Mouse (Mus musculus) hindbrain, embryonic 11.5 days (tissue): ENCODE measurements around the gene Papss2. TPM values are rescaled to one million over a fixed set of nuclear protein-coding genes. Genes with fewer than 3 reads are reported as not detected.

Source experiments
- ATAC-seq: fragments of 200-750 bp; cut with Nextera tagmentation; 2 replicates; pipeline ENCODE4 v1.8.0; 2017; ENCODE audit warnings: mild to moderate bottlenecking, moderate TSS enrichment, moderate library complexity; ENCODE audit not compliant: low FRiP score
- DNase-seq: peaks from one replicate; pipeline ENCODE4 v3.0.0-alpha.2; 2015; ENCODE audit warnings: low spot score
- H3K27ac ChIP-seq: fragments of 300-500 bp; sonication (generic); 2 replicates; pipeline ENCODE4 v1.5.1; 2014; ENCODE audit warnings: mild to moderate bottlenecking, low read depth, low read length
- H3K27me3 ChIP-seq: fragments of 300-500 bp; sonication (generic); 2 replicates; pipeline ENCODE4 v1.6.1; 2014; ENCODE audit warnings: mild to moderate bottlenecking, low read length, moderate library complexity, mixed read lengths; ENCODE audit not compliant: control insufficient read depth, insufficient read depth
- H3K36me3 ChIP-seq: fragments of 300-500 bp; sonication (generic); 2 replicates; pipeline ENCODE4 v1.6.1; 2014; ENCODE audit warnings: mild to moderate bottlenecking, low read length, moderate library complexity, mixed read lengths; ENCODE audit not compliant: control insufficient read depth, insufficient read depth
- H3K4me1 ChIP-seq: fragments of 300-500 bp; sonication (generic); replicated peaks from 2 replicates; pipeline ENCODE4 v1.6.1; 2014; ENCODE audit warnings: low read length, mixed read lengths; ENCODE audit not compliant: control insufficient read depth, insufficient read depth
- H3K4me2 ChIP-seq: fragments of 300-500 bp; sonication (generic); replicated peaks from 2 replicates; pipeline ENCODE4 v1.6.1; 2014; ENCODE audit warnings: mild to moderate bottlenecking, low read depth, low read length
- H3K4me3 ChIP-seq: fragments of 300-500 bp; sonication (generic); 2 replicates; pipeline ENCODE4 v1.5.1; 2014; ENCODE audit warnings: low read depth, low read length
- H3K9ac ChIP-seq: fragments of 300-500 bp; sonication (generic); 2 replicates; pipeline ENCODE4 v1.6.1; 2014; ENCODE audit warnings: low read depth, low read length
- H3K9me3 ChIP-seq: fragments of 300-500 bp; sonication (generic); 2 replicates; pipeline ENCODE4 v1.6.1; 2016; ENCODE audit warnings: low read length; ENCODE audit not compliant: control insufficient read depth
- WGBS: fragments of 180-500 bp; shearing (Covaris S2); extraction: QIAGEN DNeasy Blood & Tissue Kit; methylation state at CpG from one replicate; pipeline ENCODE4 v1.1.7; 2014; 5-methylcytosine and 5-hydroxymethylcytosine counted together
- polyA plus RNA-seq: library from polyadenylated mRNA; unstranded; fragments of >200 nt; fragmentation: Nextera tagmentation; extraction: Ambion mirVana; gene quantifications from 2 replicates; pipeline ENCODE4 v1.2.1, GENCODE M21; 2014

The Papss2 gene
- 3.4 and 5.8 TPM in 2 replicates for polyA plus RNA-seq

GRCm38 (mm10) chr19:32595506-32596286 is at the start of gene Papss2:
Papss2 (plus strand) TSS chr19:32595790.
- no peak within 1 kb of the TSS for H3K27ac ChIP-seq
- no peaks in the 10 kb centered on the region for H3K9me3 ChIP-seq

GRCm38 (mm10) chr19:32547396-32547795 is 48.2 kb upstream of the Papss2 start:
- Histone ChIP-seq H3K4me1 (no peaks in the 10 kb centered on the region), H3K36me3 (no peaks in the 10 kb centered on the region), H3K27me3 (no peaks in the 10 kb centered on the region), H3K4me3 (no peak overlapping the region), H3K27ac (no peak overlapping the region), H3K4me2 (no peak overlapping the region), H3K9me3 (no peaks in the 10 kb centered on the region), H3K9ac (no peak overlapping the region)
- no peak for DNase-seq
- 81% methylated on average over 3 of the region's 3 CpGs for WGBS
- ATAC-seq, result no peak

More at GRCm38 (mm10) chr19:32595506-32596286, at the start of gene Papss2:
- ATAC-seq (peak; percentile 80), DNase-seq (peak; percentile 57)
- 1% methylated on average over 40 of the region's 64 CpGs for WGBS
- H3K4me2 ChIP-seq, result peak within 1 kb of the TSS; percentile 75
- peak within 1 kb of the TSS; percentile 53; the same call in 1 of the 2 replicates for H3K9ac ChIP-seq
- H3K27me3 ChIP-seq, result peaks cover 22% of the 10 kb centered on the region
- H3K4me3 ChIP-seq, result peak within 1 kb of the TSS; percentile 49
- H3K36me3 ChIP-seq, result no peaks in the 10 kb centered on the region
- H3K4me1 ChIP-seq, result no peaks in the 10 kb centered on the region

- Histone ChIP-seq H3K4me1 (no peaks in the 10 kb centered on the region), H3K9me3 (no peaks in the 10 kb centered on the region), H3K9ac (no peak overlapping the region), H3K36me3 (no peaks in the 10 kb centered on the region), H3K27me3 (no peaks in the 10 kb centered on the region), H3K4me3 (no peak overlapping the region), H3K4me2 (no peak overlapping the region), H3K27ac (no peak overlapping the region)
- DNase-seq (no peak), ATAC-seq (no peak)
- WGBS, result 92% methylated on average over 15 of the region's 15 CpGs
Measured at GRCm38 (mm10) chr19:32548202-32548601, 47.4 kb upstream of the Papss2 start.

- DNase-seq (no peak), ATAC-seq (no peak)
- H3K27ac ChIP-seq, result no peak overlapping the region
- 75% methylated on average over 5 of the region's 5 CpGs for WGBS
- no peaks in the 10 kb centered on the region for H3K9me3 ChIP-seq
- H3K4me1 ChIP-seq, result no peaks in the 10 kb centered on the region
- no peak overlapping the region for H3K4me2 ChIP-seq
- no peaks in the 10 kb centered on the region for H3K36me3 ChIP-seq
- no peaks in the 10 kb centered on the region for H3K27me3 ChIP-seq
- H3K9ac ChIP-seq, result no peak overlapping the region
- no peak overlapping the region for H3K4me3 ChIP-seq
Measured at GRCm38 (mm10) chr19:32550446-32550845, 45.1 kb upstream of the Papss2 start.

DNA sequence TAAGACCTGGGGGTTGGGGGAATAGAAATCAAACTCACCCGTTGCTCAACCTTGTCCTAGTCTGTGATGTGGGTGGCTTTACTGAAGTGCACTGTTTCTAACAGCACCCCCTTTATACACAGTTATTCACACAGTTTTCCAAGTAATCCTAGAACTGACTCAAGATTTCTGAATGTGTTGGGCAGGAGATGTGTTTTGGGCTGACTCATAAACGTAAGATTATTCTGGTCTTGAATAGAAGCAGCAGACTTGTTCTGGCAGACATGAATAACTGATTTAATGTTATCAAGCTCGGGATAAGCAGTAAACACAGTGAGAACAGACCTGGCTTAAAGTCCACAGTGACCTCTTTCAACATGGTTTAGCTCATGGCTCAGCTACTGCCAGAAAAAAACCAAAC is 44.1 kb upstream of the Papss2 start:
- Histone ChIP-seq H3K27me3 (no peaks in the 10 kb centered on the region), H3K9me3 (no peaks in the 10 kb centered on the region), H3K4me1 (no peaks in the 10 kb centered on the region), H3K9ac (no peak overlapping the region), H3K4me3 (no peak overlapping the region), H3K27ac (no peak overlapping the region), H3K36me3 (no peaks in the 10 kb centered on the region), H3K4me2 (no peak overlapping the region)
- whole genome bisulfite sequencing, result 82% methylated on average over 3 of the region's 3 CpGs
- no peak for DNase-seq
- no peak for ATAC-seq

DNA sequence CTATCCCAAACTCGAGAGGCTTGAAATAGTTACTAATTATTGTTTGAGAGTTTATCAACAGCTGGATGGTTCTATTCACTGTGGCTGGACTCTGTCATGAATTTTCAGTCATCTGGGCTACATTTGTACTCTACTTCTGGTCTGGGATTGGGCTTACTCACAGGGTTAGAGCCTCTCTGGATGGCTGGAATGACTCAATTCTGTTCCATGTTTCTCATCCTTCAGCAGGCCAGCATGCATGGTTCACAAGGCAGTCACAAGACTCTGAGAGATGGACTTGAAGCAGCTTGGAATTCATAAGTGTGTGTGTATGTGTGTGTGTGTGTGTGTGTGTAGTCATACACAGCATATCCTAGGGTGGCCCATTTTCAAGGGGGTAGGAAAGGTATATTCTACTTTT is 43.5 kb upstream of the Papss2 start:
- WGBS, result 76% methylated on average over 1 of the region's 1 CpGs
- no peaks in the 10 kb centered on the region for H3K4me1 ChIP-seq

DNA sequence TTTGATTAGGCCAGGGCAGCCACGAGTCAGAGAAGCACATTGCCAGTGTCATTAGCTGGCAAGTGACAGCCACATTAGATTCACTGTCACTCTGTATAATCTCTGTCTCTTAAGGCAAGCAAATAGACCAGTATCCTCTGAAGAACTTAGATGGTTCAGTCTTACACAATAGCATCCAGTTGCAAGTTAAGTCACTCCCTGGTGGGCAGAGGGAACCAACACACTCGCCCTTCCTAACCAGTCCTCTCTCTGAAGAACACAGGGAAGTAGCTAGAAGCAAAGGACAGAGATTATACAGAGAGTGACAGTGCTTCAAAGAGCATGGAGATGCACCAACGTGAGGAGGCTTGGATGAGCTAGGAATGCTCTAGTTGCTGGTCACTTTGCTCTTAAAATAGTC is 42.3 kb upstream of the Papss2 start:
- ATAC-seq, result no peak
- no peak for DNase-seq
- Histone ChIP-seq H3K27me3 (no peaks in the 10 kb centered on the region), H3K9me3 (no peaks in the 10 kb centered on the region), H3K4me2 (no peak overlapping the region), H3K4me3 (no peak overlapping the region), H3K27ac (no peak overlapping the region), H3K4me1 (no peaks in the 10 kb centered on the region), H3K9ac (no peak overlapping the region), H3K36me3 (no peaks in the 10 kb centered on the region)
- 84% methylated on average over 3 of the region's 3 CpGs for WGBS

More for the DNA sequence above, 43.5 kb upstream of the Papss2 start:
- H3K4me2 ChIP-seq, result no peak overlapping the region
- no peak overlapping the region for H3K9ac ChIP-seq
- ATAC-seq (no peak), DNase-seq (no peak)
- H3K27ac ChIP-seq, result no peak overlapping the region
- no peaks in the 10 kb centered on the region for H3K36me3 ChIP-seq
- H3K4me3 ChIP-seq, result no peak overlapping the region
- no peaks in the 10 kb centered on the region for H3K27me3 ChIP-seq
- no peaks in the 10 kb centered on the region for H3K9me3 ChIP-seq

DNA sequence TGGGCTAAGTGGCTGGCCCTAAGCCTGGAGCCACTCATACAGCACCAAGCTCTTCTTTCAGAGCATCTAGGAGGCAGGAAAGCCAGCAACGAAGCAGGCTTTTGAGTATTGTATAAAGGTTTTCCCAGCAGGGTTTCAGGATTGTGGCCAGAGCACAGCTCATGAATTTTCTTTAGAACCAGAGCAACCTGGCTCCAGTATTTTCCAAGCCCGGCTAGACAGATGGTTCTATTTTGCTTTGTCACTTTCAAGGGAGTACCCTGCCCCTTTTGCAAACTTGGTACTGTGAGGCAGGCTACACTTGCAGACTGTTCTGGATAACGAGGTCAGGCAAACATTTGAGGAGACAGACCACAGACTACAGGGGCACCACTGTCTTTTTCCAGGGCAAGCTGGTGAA is 40.3 kb upstream of the Papss2 start:
- H3K27ac ChIP-seq, result no peak overlapping the region
- no peak overlapping the region for H3K9ac ChIP-seq
- H3K27me3 ChIP-seq, result no peaks in the 10 kb centered on the region
- H3K4me3 ChIP-seq, result no peak overlapping the region
- H3K4me2 ChIP-seq, result no peak overlapping the region
- WGBS, result 39% methylated on average over 3 of the region's 3 CpGs
- peak; percentile 3 for DNase-seq
- no peaks in the 10 kb centered on the region for H3K36me3 ChIP-seq
- no peak for ATAC-seq
- no peaks in the 10 kb centered on the region for H3K9me3 ChIP-seq
- no peaks in the 10 kb centered on the region for H3K4me1 ChIP-seq

DNA sequence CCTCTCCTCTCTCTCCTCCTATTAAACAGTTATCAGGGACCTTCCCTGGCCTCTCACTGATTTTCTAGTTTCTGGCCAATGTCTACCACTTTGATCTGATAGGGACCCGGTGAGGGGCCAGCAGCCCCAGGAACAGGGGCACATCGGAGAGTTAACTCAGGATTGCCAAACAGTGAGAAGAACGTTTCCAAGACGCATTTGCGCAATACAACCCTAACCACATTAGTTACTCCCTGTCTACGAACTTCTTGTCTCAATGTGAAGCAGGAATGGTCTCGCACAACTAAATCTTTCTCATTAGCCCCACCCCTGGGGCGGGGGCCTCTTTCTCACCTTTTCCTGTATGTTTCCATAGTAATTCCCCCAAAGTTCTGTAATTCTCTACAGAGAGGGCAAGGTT is 28.6 kb upstream of the Papss2 start:
- no peaks in the 10 kb centered on the region for H3K27me3 ChIP-seq
- H3K4me1 ChIP-seq, result no peaks in the 10 kb centered on the region
- no peaks in the 10 kb centered on the region for H3K36me3 ChIP-seq
- 88% methylated on average over 8 of the region's 8 CpGs for WGBS
- H3K27ac ChIP-seq, result no peak overlapping the region
- DNase-seq, result no peak
- no peak overlapping the region for H3K4me2 ChIP-seq
- H3K9me3 ChIP-seq, result no peaks in the 10 kb centered on the region
- no peak for ATAC-seq
- no peak overlapping the region for H3K4me3 ChIP-seq
- no peak overlapping the region for H3K9ac ChIP-seq
